ENCODE assay signal across 38 mouse cellular contexts in genomic region chr3:90599401-90599800, GRCm38 (mm10). TPM values are rescaled to one million over a fixed set of nuclear protein-coding genes. Genes with fewer than 3 reads are reported as not detected.
A peak's percentile ranks its signal among the peaks of the same experiment; 100 is the strongest.
DNase-seq lines count a peak whose midpoint lies in the region; ATAC-seq and TF ChIP-seq lines count a peak whose summit lies in the region.
"Had no signal": no experiment of that assay in that cellular context is flagged by ENCODE, and none has a peak within 500 bp of the region (broad histone marks: within the 10 kb centered on the region; RNA-seq: fewer than 3 reads in every experiment).

No protein-coding gene starts in this region.

- 0 out of 2 replicates have a peak, but pooled peaks cover 3% of the 10 kb centered on the region for H3K4me1 ChIP-seq in kidney, adult 2 months (ENCODE audit: control insufficient read depth, insufficient read depth, low read length)
- H3K4me1 ChIP-seq in kidney, embryonic 16.5 days (ENCODE audit: insufficient read depth, low read length) = peaks cover 12% of the 10 kb centered on the region
- H3K4me1 ChIP-seq in midbrain, embryonic 11.5 days (ENCODE audit: control insufficient read depth, insufficient read depth, low read length) = no peaks in the 10 kb centered on the region
- no peaks in the 10 kb centered on the region for H3K4me1 ChIP-seq in midbrain, embryonic 16.5 days (ENCODE audit: control insufficient read depth, insufficient read depth, low read length)
- H3K4me1 ChIP-seq in stomach, postnatal 0 days (replicated peaks; ENCODE audit: control insufficient read depth, insufficient read depth) = peaks cover 11% of the 10 kb centered on the region

- TF ChIP-seq EP300 in stomach, postnatal 0 days (optimal IDR thresholded peaks at IDR 0.05) = no peak

- H3K9me3 ChIP-seq in kidney, embryonic 16.5 days (ENCODE audit: low read length) = no peaks in the 10 kb centered on the region
- H3K9me3 ChIP-seq in midbrain, embryonic 11.5 days (ENCODE audit: control insufficient read depth, low read length) = no peaks in the 10 kb centered on the region
- H3K9me3 ChIP-seq in midbrain, embryonic 16.5 days (replicated peaks; ENCODE audit: control insufficient read depth, low read length, poor library complexity, severe bottlenecking) = no peaks in the 10 kb centered on the region
- H3K9me3 ChIP-seq in stomach, postnatal 0 days (ENCODE audit: control insufficient read depth, low read length) = no peaks in the 10 kb centered on the region
- H3K9me3 ChIP-seq: forebrain, embryonic 13.5 days; heart, embryonic 12.5 days; liver, embryonic 12.5 days; midbrain, embryonic 12.5 days had no signal

- WGBS in kidney, adult 2 months = 71% methylated on average over 3 of the region's 3 CpGs
- WGBS in kidney, embryonic 16.5 days = 69% methylated on average over 3 of the region's 3 CpGs
- WGBS in midbrain, embryonic 11.5 days = 80% methylated on average over 3 of the region's 3 CpGs
- 76% methylated on average over 3 of the region's 3 CpGs for WGBS in midbrain, embryonic 16.5 days
- 63% methylated on average over 3 of the region's 3 CpGs for WGBS in stomach, postnatal 0 days

- no peak for DNase-seq in gastrocnemius, adult 2 months
- DNase-seq in gastrocnemius, adult 18-20 months (ENCODE audit: low spot score) = no peak
- DNase-seq in kidney, adult 2 months = peak; percentile 54
- peak; percentile 35 for DNase-seq in midbrain, embryonic 11.5 days (ENCODE audit: low spot score, missing footprints)
- DNase-seq in stomach, postnatal 0 days (ENCODE audit: low spot score) = no peak
- DNase-seq in natural killer cell, adult 2 months (ENCODE audit: low spot score in 2 of 2) = no peak
- DNase-seq: adrenal gland, postnatal 10 days; cerebellum, adult 8-10 months; cerebellum, postnatal 25 days; layer of hippocampus, postnatal 36 days; left cerebral cortex, postnatal 4 days; liver, postnatal 0 days; lung, postnatal 36 days; right cerebral cortex, postnatal 14 days; thymus, adult 18-20 months; thymus, postnatal 25 days had no signal

- peak overlapping the region; percentile 72 for H3K27ac ChIP-seq in gastrocnemius, adult 2 months
- H3K27ac ChIP-seq in kidney, adult 2 months (ENCODE audit: insufficient read depth, low read depth, low read length) = no peak overlapping the region
- no peak overlapping the region for H3K27ac ChIP-seq in kidney, embryonic 16.5 days (ENCODE audit: low read length)
- H3K27ac ChIP-seq in midbrain, embryonic 11.5 days (ENCODE audit: low read depth, low read length) = no peak overlapping the region
- no peak overlapping the region for H3K27ac ChIP-seq in midbrain, embryonic 16.5 days (ENCODE audit: low read length)
- peak overlapping the region; percentile 49; the same call in 1 of the 2 replicates for H3K27ac ChIP-seq in stomach, postnatal 0 days (replicated peaks)
- H3K27ac ChIP-seq: forebrain, embryonic 13.5 days; liver, embryonic 12.5 days; midbrain, embryonic 12.5 days had no signal

- no peaks in the 10 kb centered on the region for H3K36me3 ChIP-seq in kidney, adult 2 months (ENCODE audit: control insufficient read depth, insufficient read depth, low read length)
- H3K36me3 ChIP-seq in kidney, embryonic 16.5 days (ENCODE audit: insufficient read depth, low read length) = no peaks in the 10 kb centered on the region
- H3K36me3 ChIP-seq in midbrain, embryonic 11.5 days (ENCODE audit: control insufficient read depth, insufficient read depth, low read length) = no peaks in the 10 kb centered on the region
- H3K36me3 ChIP-seq in midbrain, embryonic 16.5 days (ENCODE audit: control insufficient read depth, insufficient read depth, low read length) = no peaks in the 10 kb centered on the region
- no peaks in the 10 kb centered on the region for H3K36me3 ChIP-seq in stomach, postnatal 0 days (ENCODE audit: control insufficient read depth, insufficient read depth, low read length)
- H3K36me3 ChIP-seq: heart, embryonic 12.5 days; liver, embryonic 12.5 days; midbrain, embryonic 12.5 days had no signal

- ATAC-seq in kidney, embryonic 16.5 days (ENCODE audit: low FRiP score, low TSS enrichment) = no peak
- no peak for ATAC-seq in midbrain, embryonic 11.5 days (ENCODE audit: low FRiP score)
- no peak for ATAC-seq in midbrain, embryonic 16.5 days
- ATAC-seq in stomach, postnatal 0 days (ENCODE audit: low FRiP score, low TSS enrichment) = no peak
- ATAC-seq: forebrain, embryonic 13.5 days; hindbrain, embryonic 16.5 days; liver, embryonic 12.5 days; liver, postnatal 0 days had no signal

- no peak for TF ChIP-seq CTCF in gastrocnemius, adult 2 months (IDR thresholded peaks at IDR 0.05)
- TF ChIP-seq CTCF in kidney, adult 2 months (conservative IDR thresholded peaks at IDR 0.05; ENCODE audit: insufficient read depth, insufficient read length, low read depth, low read length) = no peak
- TF ChIP-seq CTCF in stomach, postnatal 0 days (IDR thresholded peaks at IDR 0.05; ENCODE audit: low read depth) = no peak

- H3K27me3 ChIP-seq in kidney, adult 2 months (replicated peaks; ENCODE audit: control insufficient read depth, insufficient read depth, low read length) = no peaks in the 10 kb centered on the region
- no peaks in the 10 kb centered on the region for H3K27me3 ChIP-seq in kidney, embryonic 16.5 days (ENCODE audit: insufficient read depth, low read length)
- no peaks in the 10 kb centered on the region for H3K27me3 ChIP-seq in midbrain, embryonic 11.5 days (ENCODE audit: control insufficient read depth, insufficient read depth, low read length)
- no peaks in the 10 kb centered on the region for H3K27me3 ChIP-seq in midbrain, embryonic 16.5 days (ENCODE audit: control insufficient read depth, insufficient read depth, low read depth, low read length)
- no peaks in the 10 kb centered on the region for H3K27me3 ChIP-seq in stomach, postnatal 0 days (ENCODE audit: control insufficient read depth, insufficient read depth, low read length)
- H3K27me3 ChIP-seq: CH12.LX; forebrain, embryonic 13.5 days; heart, embryonic 12.5 days; liver, embryonic 12.5 days; midbrain, embryonic 12.5 days had no signal

- H3K9ac ChIP-seq in kidney, embryonic 16.5 days (replicated peaks; ENCODE audit: low read length) = no peak overlapping the region
- H3K9ac ChIP-seq in midbrain, embryonic 11.5 days (ENCODE audit: low read length) = no peak overlapping the region
- no peak overlapping the region for H3K9ac ChIP-seq in midbrain, embryonic 16.5 days (ENCODE audit: low read depth, low read length)
- no peak overlapping the region for H3K9ac ChIP-seq in stomach, postnatal 0 days (ENCODE audit: low read length)
- H3K9ac ChIP-seq: forebrain, embryonic 13.5 days; heart, embryonic 12.5 days; liver, embryonic 12.5 days; liver, postnatal 0 days; midbrain, embryonic 12.5 days had no signal

- H3K4me2 ChIP-seq in kidney, embryonic 16.5 days (replicated peaks; ENCODE audit: low read depth, low read length) = no peak overlapping the region
- H3K4me2 ChIP-seq in midbrain, embryonic 11.5 days = no peak overlapping the region
- no peak overlapping the region for H3K4me2 ChIP-seq in midbrain, embryonic 16.5 days (ENCODE audit: low read length)
- no peak overlapping the region for H3K4me2 ChIP-seq in stomach, postnatal 0 days (replicated peaks; ENCODE audit: low read depth)
- H3K4me2 ChIP-seq: forebrain, embryonic 13.5 days; heart, embryonic 12.5 days; liver, embryonic 12.5 days; midbrain, embryonic 12.5 days had no signal

- intact Hi-C loops in gastrocnemius, adult 2 months (cut with DNase I) = no loop called here

- no peak overlapping the region for H3K4me3 ChIP-seq in gastrocnemius, adult 2 months
- H3K4me3 ChIP-seq in kidney, adult 2 months (ENCODE audit: insufficient read depth, low read depth, low read length) = no peak overlapping the region
- H3K4me3 ChIP-seq in kidney, embryonic 16.5 days (ENCODE audit: low read length) = no peak overlapping the region
- H3K4me3 ChIP-seq in midbrain, embryonic 11.5 days (ENCODE audit: low read depth, low read length) = no peak overlapping the region
- no peak overlapping the region for H3K4me3 ChIP-seq in midbrain, embryonic 16.5 days (ENCODE audit: low read depth, low read length)
- no peak overlapping the region for H3K4me3 ChIP-seq in stomach, postnatal 0 days (ENCODE audit: low read depth, low read length)
- H3K4me3 ChIP-seq: forebrain, embryonic 13.5 days; heart, embryonic 12.5 days; liver, embryonic 12.5 days; midbrain, embryonic 12.5 days had no signal

- TF ChIP-seq POLR2A in kidney, adult 2 months (IDR thresholded peaks at IDR 0.05; ENCODE audit: low read depth, low read length) = no peak

RNA-seq across cellular contexts. Expression of gene Gm42674, which starts 2.3 kb away (rescaled TPM):
- total RNA-seq in gastrocnemius, adult 2 months (2021) = not detected
- total RNA-seq in gastrocnemius, adult 18-20 months (2021) = not detected
- not detected in 2 replicates for polyA plus RNA-seq in kidney, adult 2 months (2012; rRNA removed)
- not detected in 2 replicates for polyA plus RNA-seq in kidney, embryonic 16.5 days (2015; fragmentation: Nextera tagmentation; extraction: Ambion mirVana)
- polyA plus RNA-seq in midbrain, embryonic 11.5 days (2014; fragmentation: Nextera tagmentation; extraction: Ambion mirVana) = not detected in 2 replicates
- polyA plus RNA-seq in midbrain, embryonic 16.5 days (2015; fragmentation: Nextera tagmentation; extraction: Ambion mirVana) = 0.65 TPM in 1 of 2 replicates, not detected in the other
- not detected in 2 replicates for polyA plus RNA-seq in stomach, postnatal 0 days (2015; fragmentation: Nextera tagmentation; extraction: Ambion mirVana)
- total RNA-seq: adrenal gland, postnatal 10 days; CH12.LX; ES-E14; gastrocnemius, adult 8-10 months; gastrocnemius, postnatal 4 days; layer of hippocampus, postnatal 36 days; left cerebral cortex, postnatal 4 days had no signal
- polyA plus RNA-seq: embryonic facial prominence, embryonic 11.5 days; forebrain, embryonic 13.5 days; heart, embryonic 12.5 days; heart, postnatal 0 days; hindbrain, embryonic 11.5 days; intestine, embryonic 14.5 days; large intestine, adult 2 months; limb, embryonic 14.5 days; liver, embryonic 12.5 days; liver, postnatal 0 days; lung, embryonic 16.5 days; midbrain, embryonic 12.5 days; neural tube, embryonic 14.5 days; stomach, embryonic 16.5 days had no signal

RNA-seq across cellular contexts. Expression of gene S100a4, which starts 4.2 kb away (rescaled TPM):
- total RNA-seq in gastrocnemius, adult 2 months (2021) = 10 to 100 TPM in 1 of 2 experiments, 1 to 10 TPM in 1; 9.5 to 17.4 TPM
- 10 to 100 TPM; 10.1 to 17.7 TPM for total RNA-seq in gastrocnemius, adult 18-20 months (2021)
- polyA plus RNA-seq in kidney, adult 2 months (2012; rRNA removed) = 10.3 and 16.9 TPM in 2 replicates
- polyA plus RNA-seq in kidney, embryonic 16.5 days (2015; fragmentation: Nextera tagmentation; extraction: Ambion mirVana) = 3.6 and 5.5 TPM in 2 replicates
- polyA plus RNA-seq in midbrain, embryonic 11.5 days (2014; fragmentation: Nextera tagmentation; extraction: Ambion mirVana) = 0.34 and 0.50 TPM in 2 replicates
- polyA plus RNA-seq in midbrain, embryonic 16.5 days (2015; fragmentation: Nextera tagmentation; extraction: Ambion mirVana) = 0.53 TPM in 1 of 2 replicates, not detected in the other
- polyA plus RNA-seq in stomach, postnatal 0 days (2015; fragmentation: Nextera tagmentation; extraction: Ambion mirVana) = 12.1 and 17.4 TPM in 2 replicates
- polyA plus RNA-seq: neural tube, embryonic 14.5 days had no signal

RNA-seq across cellular contexts. Expression of gene S100a5, which starts 8.9 kb away (rescaled TPM):
- 1 to 10 TPM in 1 of 2 experiments, not detected in 1; 2.7 TPM for total RNA-seq in gastrocnemius, adult 2 months (2021)
- total RNA-seq in gastrocnemius, adult 18-20 months (2021) = 1 to 10 TPM in 1 of 2 experiments, not detected in 1; 2.5 TPM
- polyA plus RNA-seq in kidney, adult 2 months (2012; rRNA removed) = not detected in 2 replicates
- 0.45 and 0.99 TPM in 2 replicates for polyA plus RNA-seq in kidney, embryonic 16.5 days (2015; fragmentation: Nextera tagmentation; extraction: Ambion mirVana)
- polyA plus RNA-seq in midbrain, embryonic 11.5 days (2014; fragmentation: Nextera tagmentation; extraction: Ambion mirVana) = not detected in 2 replicates
- polyA plus RNA-seq in midbrain, embryonic 16.5 days (2015; fragmentation: Nextera tagmentation; extraction: Ambion mirVana) = not detected in 2 replicates
- polyA plus RNA-seq in stomach, postnatal 0 days (2015; fragmentation: Nextera tagmentation; extraction: Ambion mirVana) = 9.6 and 10.5 TPM in 2 replicates
- total RNA-seq: adrenal gland, postnatal 10 days; CH12.LX; ES-E14; gastrocnemius, postnatal 4 days; layer of hippocampus, postnatal 36 days; left cerebral cortex, postnatal 4 days; megakaryocyte, adult 5-6 weeks had no signal
- polyA plus RNA-seq: embryonic facial prominence, embryonic 11.5 days; forebrain, embryonic 13.5 days; heart, embryonic 12.5 days; heart, postnatal 0 days; hindbrain, embryonic 11.5 days; hindbrain, embryonic 16.5 days; large intestine, adult 2 months; limb, embryonic 14.5 days; liver, embryonic 12.5 days; liver, postnatal 0 days; lung, embryonic 16.5 days; midbrain, embryonic 12.5 days; neural tube, embryonic 14.5 days had no signal

RNA-seq across cellular contexts. Expression of gene S100a2, which starts 9.4 kb away (rescaled TPM):
- total RNA-seq in gastrocnemius, adult 2 months (2021) = not detected
- total RNA-seq in gastrocnemius, adult 18-20 months (2021) = not detected
- polyA plus RNA-seq in kidney, adult 2 months (2012; rRNA removed) = not detected in 2 replicates
- polyA plus RNA-seq in kidney, embryonic 16.5 days (2015; fragmentation: Nextera tagmentation; extraction: Ambion mirVana) = not detected in 2 replicates
- polyA plus RNA-seq in midbrain, embryonic 11.5 days (2014; fragmentation: Nextera tagmentation; extraction: Ambion mirVana) = not detected in 2 replicates
- polyA plus RNA-seq in midbrain, embryonic 16.5 days (2015; fragmentation: Nextera tagmentation; extraction: Ambion mirVana) = not detected in 2 replicates
- polyA plus RNA-seq in stomach, postnatal 0 days (2015; fragmentation: Nextera tagmentation; extraction: Ambion mirVana) = 0.65 and 1.2 TPM in 2 replicates
- total RNA-seq: adrenal gland, postnatal 10 days; CH12.LX; ES-E14; gastrocnemius, adult 8-10 months; gastrocnemius, postnatal 4 days; layer of hippocampus, postnatal 36 days; left cerebral cortex, postnatal 4 days; megakaryocyte, adult 5-6 weeks had no signal
- polyA plus RNA-seq: C2C12; embryonic facial prominence, embryonic 11.5 days; forebrain, embryonic 13.5 days; heart, embryonic 12.5 days; heart, postnatal 0 days; hindbrain, embryonic 11.5 days; hindbrain, embryonic 16.5 days; intestine, embryonic 14.5 days; large intestine, adult 2 months; limb, embryonic 14.5 days; liver, embryonic 12.5 days; liver, postnatal 0 days; lung, embryonic 16.5 days; midbrain, embryonic 12.5 days; neural tube, embryonic 14.5 days had no signal

RNA-seq across cellular contexts. Expression of gene S100a6, which starts 13.3 kb away (rescaled TPM):
- 100 to 1,000 TPM in 1 of 2 experiments, 10 to 100 TPM in 1; 52.2 to 123 TPM for total RNA-seq in gastrocnemius, adult 2 months (2021)
- total RNA-seq in gastrocnemius, adult 18-20 months (2021) = 100 to 1,000 TPM in 1 of 2 experiments, 10 to 100 TPM in 1; 63.5 to 106 TPM
- 95.8 and 129 TPM in 2 replicates for polyA plus RNA-seq in kidney, adult 2 months (2012; rRNA removed)
- polyA plus RNA-seq in kidney, embryonic 16.5 days (2015; fragmentation: Nextera tagmentation; extraction: Ambion mirVana) = 173 and 181 TPM in 2 replicates
- 24.5 and 25.1 TPM in 2 replicates for polyA plus RNA-seq in midbrain, embryonic 11.5 days (2014; fragmentation: Nextera tagmentation; extraction: Ambion mirVana)
- 19.3 and 19.4 TPM in 2 replicates for polyA plus RNA-seq in midbrain, embryonic 16.5 days (2015; fragmentation: Nextera tagmentation; extraction: Ambion mirVana)
- 3,650 and 3,685 TPM in 2 replicates for polyA plus RNA-seq in stomach, postnatal 0 days (2015; fragmentation: Nextera tagmentation; extraction: Ambion mirVana)
- total RNA-seq: CH12.LX had no signal

Comparison
In these comparisons a context has a peak if more than half of its experiments do, and no peak if none do; other contexts are left out.
1. DNase-seq: peak in kidney, adult 2 months (single experiment) and midbrain, embryonic 11.5 days (single experiment); none in gastrocnemius, adult 2 months (single experiment), gastrocnemius, adult 18-20 months (single experiment), stomach, postnatal 0 days (single experiment) and natural killer cell, adult 2 months (0 of 2).
2. H3K27ac ChIP-seq: peak in gastrocnemius, adult 2 months (single experiment) and stomach, postnatal 0 days (single experiment); none in kidney, adult 2 months (single experiment), kidney, embryonic 16.5 days (single experiment), midbrain, embryonic 11.5 days (single experiment) and midbrain, embryonic 16.5 days (single experiment).